Mouse (Mus musculus): ENCODE results near the gene Shisa8. TPM values are rescaled to one million over a fixed set of nuclear protein-coding genes. Genes with fewer than 3 reads are reported as not detected.

The Shisa8 gene
- total RNA-seq, 2 experiments from 2014 or later: 0.14 to 0.19 TPM

- peak; percentile 32 to 49 for DNase-seq
- intact Hi-C loops (cut with DNase I): no loop called here
Observed at GRCm38 (mm10) chr15:82223657-82224601, 11.3 kb upstream of the Shisa8 start, which contains the start of gene Tnfrsf13c. Gene Tnfrsf13c (minus strand): TSS chr15:82224369.

- intact Hi-C loops (cut with DNase I): no loop called here
- no peak for DNase-seq
Observed at GRCm38 (mm10) chr15:82223251-82223650, 10.6 kb upstream of the Shisa8 start.

- intact Hi-C loops (cut with DNase I): no loop called here
- DNase-seq: no peak
Observed at GRCm38 (mm10) chr15:82221104-82221860, 8.7 kb upstream of the Shisa8 start.

- DNase-seq: no peak
- intact Hi-C loops (cut with DNase I): no loop called here
Observed at GRCm38 (mm10) chr15:82220003-82220675, 7.5 kb upstream of the Shisa8 start.

DNA sequence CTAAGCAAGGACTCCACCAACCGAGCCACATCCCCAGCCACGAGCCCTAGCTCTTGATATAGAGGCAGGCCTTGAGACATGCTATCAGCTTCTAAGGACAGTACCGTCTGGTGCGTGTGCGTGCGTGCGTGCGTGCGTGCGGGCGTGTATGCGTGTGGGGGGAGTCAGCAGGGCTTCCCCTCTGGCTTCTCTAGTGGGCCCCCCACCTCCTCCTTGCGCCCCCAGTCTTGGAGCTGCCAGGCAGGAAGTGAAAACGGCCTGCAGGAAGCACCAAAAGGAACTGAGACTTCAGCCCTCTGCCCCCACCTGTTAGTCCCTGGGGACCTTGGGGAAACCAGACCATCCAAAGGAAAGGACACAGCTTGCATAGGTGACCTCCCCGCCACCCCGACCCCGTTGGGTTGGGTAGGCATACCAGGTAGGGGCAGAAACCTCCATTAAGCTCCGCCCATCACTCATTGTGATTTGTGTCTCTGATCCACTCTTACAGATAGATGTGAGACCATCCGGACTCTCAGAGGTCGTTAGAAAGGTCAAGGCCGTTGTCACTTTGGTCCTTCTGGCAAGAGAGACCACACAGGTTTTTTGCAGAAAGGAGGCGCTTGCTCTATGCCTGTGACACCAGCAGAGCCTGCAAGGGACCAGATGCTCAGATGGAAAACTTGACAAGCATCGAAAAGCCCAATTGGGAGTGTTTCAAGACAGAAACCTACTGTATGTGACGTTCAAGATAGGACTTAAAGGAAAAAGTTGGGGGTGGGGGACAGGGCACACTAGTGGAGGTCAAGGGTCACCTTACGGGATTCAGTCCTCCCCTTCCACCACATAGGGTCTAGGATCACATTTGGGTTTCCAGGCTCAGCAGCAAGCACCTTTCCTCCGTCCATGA, 6.4 kb upstream of the Shisa8 start:
- intact Hi-C loops (cut with DNase I): no loop called here
- no peak for DNase-seq

DNA sequence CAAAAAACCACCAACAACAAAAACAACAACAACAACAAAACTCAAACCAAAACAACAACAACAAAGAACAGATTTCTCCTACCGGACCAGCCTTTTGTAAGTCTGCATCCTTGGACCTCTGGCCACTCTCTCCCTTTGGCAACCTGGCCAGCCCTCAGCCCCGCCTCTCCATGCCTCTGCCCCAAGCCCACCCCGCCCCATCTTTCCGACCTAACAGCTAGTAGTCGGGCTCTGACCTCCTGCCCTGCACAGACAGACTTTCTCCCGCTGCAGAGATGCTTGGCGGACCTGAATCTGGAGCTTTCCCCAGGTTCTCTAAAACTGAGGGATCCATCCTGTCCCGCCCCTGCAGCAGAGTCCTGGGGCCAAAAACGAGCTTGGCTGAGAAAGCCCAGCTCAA, 5.4 kb upstream of the Shisa8 start:
- DNase-seq: no peak
- intact Hi-C loops (cut with DNase I): no loop called here

GRCm38 (mm10) chr15:82217039-82217438, 4.4 kb upstream of the Shisa8 start:
- intact Hi-C loops (cut with DNase I): no loop called here
- DNase-seq: no peak

DNA sequence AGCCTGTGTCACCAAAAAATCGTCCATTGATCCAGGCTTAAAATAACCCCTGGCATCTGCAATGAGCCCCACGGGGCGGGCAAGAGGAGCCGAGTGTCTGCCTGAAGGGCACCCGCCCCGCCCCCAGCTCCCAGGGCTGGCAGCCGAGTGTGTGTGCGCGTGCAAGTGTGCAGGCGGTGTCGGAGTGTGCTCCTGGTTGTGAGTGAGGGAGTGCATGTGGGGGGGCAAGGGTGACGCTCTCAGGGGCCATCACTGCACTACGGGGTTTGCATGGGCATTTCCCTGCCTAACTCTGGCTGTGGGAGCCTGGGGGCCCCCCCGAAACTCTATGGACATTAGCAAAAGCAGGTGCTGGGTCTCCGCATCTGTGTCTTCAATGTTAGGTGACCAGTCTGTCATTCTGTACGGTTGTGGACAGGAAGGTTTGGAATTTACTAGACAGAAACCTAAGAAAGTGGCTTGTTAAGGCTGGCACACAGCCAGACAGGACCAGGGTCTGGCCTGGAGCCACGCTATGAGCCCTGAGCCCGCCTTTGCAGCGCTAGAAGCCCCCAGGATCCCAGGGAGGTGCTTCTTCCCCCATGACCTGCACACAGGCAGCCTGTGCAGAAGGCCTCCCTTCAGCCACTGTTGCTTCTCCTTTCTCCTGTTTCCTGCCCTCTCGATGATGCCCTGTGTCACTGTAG, 3.7 kb upstream of the Shisa8 start:
- no peak for DNase-seq
- intact Hi-C loops (cut with DNase I): no loop called here

GRCm38 (mm10) chr15:82215332-82216046, 2.9 kb upstream of the Shisa8 start:
- intact Hi-C loops (cut with DNase I): no loop called here
- DNase-seq: no peak

GRCm38 (mm10) chr15:82213222-82213621, 607 bp upstream of the Shisa8 start:
- intact Hi-C loops (cut with DNase I): no loop called here
- DNase-seq: no peak

DNA sequence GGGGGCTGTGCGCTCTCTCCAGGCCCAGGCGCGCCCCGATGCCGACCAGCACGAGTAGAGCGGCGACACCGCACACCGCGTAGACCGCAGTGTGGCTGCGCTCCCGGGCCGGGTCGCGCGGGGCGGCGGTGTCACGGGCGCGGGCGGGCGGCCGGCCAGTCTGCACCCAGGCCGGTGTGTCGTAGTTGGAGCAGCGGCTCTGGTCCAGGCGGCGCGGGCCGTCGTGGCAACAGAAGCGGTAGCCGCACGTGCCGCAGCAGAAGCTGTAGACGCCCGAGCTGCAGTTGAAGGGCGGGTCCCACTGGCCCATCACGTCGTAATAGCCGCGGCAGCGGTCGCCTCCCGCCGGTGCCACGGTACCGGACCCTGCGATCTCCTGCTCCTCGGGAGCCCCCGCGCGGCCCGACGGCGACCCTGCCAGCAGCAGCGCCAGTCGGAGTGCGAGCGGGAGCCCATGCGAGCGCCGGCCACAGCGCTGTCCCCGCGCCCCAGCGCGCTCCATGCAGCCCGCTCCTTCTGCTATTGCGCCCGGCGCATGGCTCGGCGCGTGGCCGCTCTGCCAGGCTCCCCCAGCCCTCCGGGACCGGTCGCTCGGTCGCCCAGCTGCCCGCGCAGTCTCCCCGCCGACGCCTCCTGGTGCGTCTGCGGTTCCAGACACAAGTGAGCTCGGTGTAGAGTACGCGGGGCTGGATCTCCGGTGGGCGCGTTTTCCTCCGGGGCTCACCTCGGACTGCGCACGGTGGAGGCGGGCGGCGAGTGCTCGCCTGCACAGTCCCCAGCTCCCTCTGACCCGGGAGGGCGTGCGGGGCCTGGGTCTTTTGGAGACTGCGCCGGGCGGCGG, 484 bp downstream of the Shisa8 start:
- no peak for DNase-seq
- intact Hi-C loops (cut with DNase I): no loop called here

DNA sequence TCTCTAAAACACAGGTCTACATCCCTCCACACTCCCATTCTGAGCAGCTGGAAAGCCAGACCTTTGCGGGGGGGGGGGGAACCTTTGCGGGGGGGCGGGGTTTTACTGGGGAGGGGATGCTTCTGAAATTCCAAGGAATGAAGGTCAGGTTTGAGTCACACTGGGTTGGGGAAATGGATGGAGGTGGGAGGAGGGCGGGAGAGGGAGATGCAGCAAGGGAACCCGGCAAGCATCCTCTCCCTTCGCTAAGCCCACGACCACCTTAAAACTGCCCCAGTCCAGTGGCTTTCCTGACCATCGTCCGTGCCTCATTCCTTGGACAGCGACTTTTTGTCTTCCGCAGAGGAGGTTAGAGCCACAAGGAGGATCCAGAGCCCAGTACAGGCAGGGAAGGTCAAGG, 1.3 kb downstream of the Shisa8 start:
- intact Hi-C loops (cut with DNase I): no loop called here
- DNase-seq: no peak

GRCm38 (mm10) chr15:82210801-82211200, 1.8 kb downstream of the Shisa8 start:
- DNase-seq: no peak
- intact Hi-C loops (cut with DNase I): no loop called here

DNA sequence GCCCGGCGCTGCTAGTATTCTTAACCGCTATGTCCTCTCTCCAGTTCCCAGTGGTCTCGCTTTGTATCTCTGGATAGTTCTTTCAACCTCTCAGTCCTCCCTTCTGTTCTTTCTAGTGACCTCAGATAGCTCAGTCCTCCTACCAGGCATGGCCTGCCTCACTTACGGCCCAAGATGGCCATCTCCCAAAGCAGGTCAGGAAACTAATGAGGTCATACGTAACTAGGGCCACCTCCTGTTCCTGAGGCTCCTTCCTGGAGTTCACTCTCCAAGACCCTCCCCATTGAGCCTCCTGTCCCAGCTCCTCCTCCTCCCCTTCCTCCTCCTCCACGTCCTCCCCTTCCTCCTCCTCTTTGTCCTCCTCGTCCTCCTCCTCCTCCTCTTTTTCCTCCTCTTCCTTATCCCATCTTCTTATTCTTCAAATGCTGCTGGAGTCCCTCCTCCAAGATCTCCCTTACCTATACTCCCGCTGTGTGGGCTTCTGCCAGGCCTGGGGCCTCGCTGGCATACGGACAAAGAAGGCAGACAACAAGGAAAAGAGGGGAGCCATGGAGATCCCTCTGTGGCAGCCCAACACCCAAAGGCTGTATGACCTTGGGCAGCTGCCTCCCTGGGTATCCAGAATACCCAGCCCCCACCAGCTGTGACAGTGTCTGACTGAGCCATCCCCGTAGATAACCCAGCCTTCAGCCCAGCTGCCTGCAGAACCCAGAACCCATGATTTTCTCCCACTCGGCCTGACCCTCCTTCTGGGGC, 3.1 kb downstream of the Shisa8 start:
- no peak for DNase-seq
- intact Hi-C loops (cut with DNase I): no loop called here

DNA sequence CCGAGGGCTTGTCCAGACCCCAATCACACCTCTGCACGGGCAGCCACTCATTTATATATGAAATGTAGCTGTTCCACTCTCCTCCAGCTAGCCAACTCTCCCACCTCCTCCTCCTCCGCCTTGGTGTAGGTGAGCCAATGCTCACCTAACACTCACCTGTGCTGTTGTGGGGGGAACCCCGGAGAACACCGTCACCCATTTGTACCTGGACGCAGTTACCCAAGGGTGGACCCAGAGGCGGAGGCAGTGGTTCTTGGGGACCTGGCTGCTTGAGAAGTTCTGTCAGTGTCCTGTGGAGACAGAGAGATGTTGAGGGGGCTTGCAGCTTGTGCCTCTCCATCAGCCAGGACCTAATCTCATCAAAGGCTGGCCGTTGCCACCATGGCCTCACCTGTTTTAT, 4.3 kb downstream of the Shisa8 start:
- DNase-seq: no peak
- intact Hi-C loops (cut with DNase I): no loop called here

GRCm38 (mm10) chr15:82207504-82208219, 5.0 kb downstream of the Shisa8 start:
- intact Hi-C loops (cut with DNase I): no loop called here
- DNase-seq: no peak

- intact Hi-C loops (cut with DNase I): no loop called here
- no peak for DNase-seq
Observed at GRCm38 (mm10) chr15:82207105-82207459, 5.5 kb downstream of the Shisa8 start.

All from heart, postnatal 36 days (tissue).